Mouse (Mus musculus) liver, embryonic 14.5 days (tissue): ENCODE measurements around the gene Cfap54. TPM values are rescaled to one million over a fixed set of nuclear protein-coding genes. Genes with fewer than 3 reads are reported as not detected.

Experiments
- ATAC-seq: fragments of 200-750 bp; cut with Nextera tagmentation; 2 replicates; pipeline ENCODE4 v1.8.0; 2017; ENCODE audit warnings: moderate number of reproducible peaks, mild to moderate bottlenecking, moderate library complexity; ENCODE audit not compliant: insufficient read depth
- DNase-seq, 3 experiments: peaks; one replicate each; pipeline ENCODE4 v3.0.0-alpha.2; 2012 to 2013; ENCODE audit warnings: low read depth in 3 of 3, low spot score in 3 of 3
- H3K27ac ChIP-seq: fragments of 300-500 bp; sonication (generic); 2 replicates; pipeline ENCODE4 v1.5.1; 2014; ENCODE audit warnings: moderate library complexity, mild to moderate bottlenecking, control low read depth, inconsistent platforms
- H3K27me3 ChIP-seq: fragments of 300-500 bp; sonication (generic); 2 replicates; pipeline ENCODE4 v1.6.1; 2014; ENCODE audit warnings: mild to moderate bottlenecking, low read length, moderate library complexity; ENCODE audit not compliant: control insufficient read depth, insufficient read depth
- H3K36me3 ChIP-seq: fragments of 300-500 bp; sonication (generic); replicated peaks from 2 replicates; pipeline ENCODE4 v1.6.1; 2014; ENCODE audit warnings: low read depth; ENCODE audit not compliant: control insufficient read depth, insufficient read depth
- H3K4me1 ChIP-seq, 2 experiments: fragments of 200-500 bp in 1 of 2; fragments of 300-500 bp in 1 of 2; sonication (generic) in 1 of 2; replicated peaks; 2 replicates each; pipeline ENCODE4 v1.6.1; 2012 to 2014; ENCODE audit warnings: antibody characterized with exemption in 1 of 2, inconsistent platforms in 1 of 2, low read length in 1 of 2; ENCODE audit not compliant: control insufficient read depth in 2 of 2, insufficient read depth in 2 of 2
- H3K4me2 ChIP-seq: fragments of 300-500 bp; sonication (generic); 2 replicates; pipeline ENCODE4 v1.6.1; 2014; ENCODE audit warnings: low read depth, mild to moderate bottlenecking, control low read depth, moderate library complexity
- H3K4me3 ChIP-seq, 2 experiments: fragments of 200-500 bp in 1 of 2; fragments of 300-500 bp in 1 of 2; sonication (generic) in 1 of 2; 2 replicates each; pipeline ENCODE4 v1.5.1; 2012 to 2014; ENCODE audit warnings: low read depth in 2 of 2, low read length in 2 of 2, mild to moderate bottlenecking in 2 of 2, control low read depth in 1 of 2, inconsistent platforms in 1 of 2, moderate library complexity in 1 of 2; ENCODE audit not compliant: insufficient read depth in 1 of 2
- H3K9ac ChIP-seq: fragments of 300-500 bp; sonication (generic); replicated peaks from 2 replicates; pipeline ENCODE4 v1.6.1; 2014; ENCODE audit warnings: mild to moderate bottlenecking, control low read depth, moderate library complexity
- H3K9me3 ChIP-seq: fragments of 300-500 bp; sonication (generic); 2 replicates; pipeline ENCODE4 v1.6.1; 2016; ENCODE audit warnings: low read length, mixed read lengths; ENCODE audit not compliant: control insufficient read depth
- CTCF ChIP-seq: IDR thresholded peaks from 2 replicates; pipeline ENCODE4 v1.5.1; 2016; ENCODE audit warnings: antibody characterized with exemption, low read depth, control low read depth
- EP300 ChIP-seq: IDR thresholded peaks from 2 replicates; pipeline ENCODE4 v1.6.1; 2016; ENCODE audit warnings: antibody characterized with exemption, low read depth
- WGBS: fragments of 180-500 bp; shearing (Covaris S2); extraction: QIAGEN DNeasy Blood & Tissue Kit; methylation state at CpG from one replicate; pipeline ENCODE4 v1.1.7; 2014; ENCODE audit not compliant: insufficient replicate concordance; 5-methylcytosine and 5-hydroxymethylcytosine counted together
- polyA plus RNA-seq, 2 experiments: library from polyadenylated mRNA; depleted of rRNA in 1 of 2; stranded (reverse) in 1 of 2; unstranded in 1 of 2; fragments of >200 nt; fragmentation: Nextera tagmentation in 1 of 2; extraction: Ambion mirVana in 1 of 2; gene quantifications; 2 replicates each; pipeline versions ENCODE4 v1.2.1 to v1.2.3; 2012 to 2014

The Cfap54 gene
- polyA plus RNA-seq, 2 experiments, result 0.06 to 0.11 TPM

- WGBS, result 77% methylated on average over 6 of the region's 6 CpGs
- no peak overlapping the region for H3K4me2 ChIP-seq
- ATAC-seq (no peak), DNase-seq (no peak)
- no peak overlapping the region for H3K27ac ChIP-seq
- H3K9ac ChIP-seq, result no peak overlapping the region
- TF ChIP-seq EP300, result no peak
- TF ChIP-seq CTCF, result no peak
- no peaks in the 10 kb centered on the region for H3K27me3 ChIP-seq
- no peak overlapping the region for H3K4me3 ChIP-seq
- peaks cover 4 to 9% of the 10 kb centered on the region in 2 experiments; a peak in 3 of 4 replicates for H3K4me1 ChIP-seq
- H3K9me3 ChIP-seq, result no peaks in the 10 kb centered on the region
- no peaks in the 10 kb centered on the region for H3K36me3 ChIP-seq
Measured at GRCm38 (mm10) chr10:93112021-93112420, 30.6 kb upstream of the Cfap54 start.

- no peaks in the 10 kb centered on the region for H3K27me3 ChIP-seq
- H3K4me1 ChIP-seq, result peaks cover 4 to 9% of the 10 kb centered on the region in 2 experiments; a peak in 3 of 4 replicates
- no peak overlapping the region for H3K4me2 ChIP-seq
- 51% methylated on average over 8 of the region's 8 CpGs for WGBS
- no peaks in the 10 kb centered on the region for H3K9me3 ChIP-seq
- no peak overlapping the region for H3K27ac ChIP-seq
- H3K36me3 ChIP-seq, result no peaks in the 10 kb centered on the region
- no peak for TF ChIP-seq EP300
- TF ChIP-seq CTCF, result no peak
- ATAC-seq (no peak), DNase-seq (no peak)
- no peak overlapping the region for H3K9ac ChIP-seq
- no peak overlapping the region for H3K4me3 ChIP-seq
Measured at GRCm38 (mm10) chr10:93111412-93111811, 30.0 kb upstream of the Cfap54 start.

GRCm38 (mm10) chr10:93105358-93105757 is 23.9 kb upstream of the Cfap54 start:
- H3K4me3 ChIP-seq, result no peak overlapping the region
- no peak overlapping the region for H3K27ac ChIP-seq
- DNase-seq (no peak), ATAC-seq (no peak)
- H3K4me1 ChIP-seq, result no peaks in the 10 kb centered on the region
- no peak overlapping the region for H3K4me2 ChIP-seq
- H3K36me3 ChIP-seq, result no peaks in the 10 kb centered on the region
- H3K9ac ChIP-seq, result no peak overlapping the region
- H3K27me3 ChIP-seq, result no peaks in the 10 kb centered on the region
- H3K9me3 ChIP-seq, result no peaks in the 10 kb centered on the region
- no peak for TF ChIP-seq EP300
- WGBS, result 73% methylated on average over 7 of the region's 7 CpGs

DNA sequence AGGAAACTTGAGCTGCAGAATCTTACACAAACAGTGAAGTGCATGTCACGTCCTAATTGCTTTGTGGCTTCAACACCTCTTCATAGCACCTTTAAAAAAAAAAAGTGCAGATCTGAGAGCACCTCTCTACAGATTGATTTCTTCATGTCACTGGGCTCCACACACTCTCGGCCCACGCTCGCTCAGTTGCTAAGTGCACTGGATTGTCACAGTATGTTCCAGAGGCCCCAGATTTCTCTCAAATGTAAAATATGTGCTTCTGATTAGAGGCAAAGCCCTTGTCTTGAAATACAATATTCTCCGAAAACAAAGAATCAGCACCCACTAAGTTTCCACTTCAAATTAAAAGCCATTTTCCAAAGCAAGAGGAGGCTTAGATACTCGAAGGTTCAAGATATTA is 22.9 kb upstream of the Cfap54 start:
- DNase-seq (no peak), ATAC-seq (no peak)
- 63% methylated on average over 6 of the region's 6 CpGs for WGBS
- Histone ChIP-seq H3K4me1 (no peaks in the 10 kb centered on the region), H3K9ac (no peak overlapping the region), H3K27ac (no peak overlapping the region), H3K36me3 (no peaks in the 10 kb centered on the region), H3K27me3 (no peaks in the 10 kb centered on the region), H3K9me3 (no peaks in the 10 kb centered on the region), H3K4me2 (no peak overlapping the region), H3K4me3 (no peak overlapping the region)
- no peak for TF ChIP-seq EP300
- no peak for TF ChIP-seq CTCF

DNA sequence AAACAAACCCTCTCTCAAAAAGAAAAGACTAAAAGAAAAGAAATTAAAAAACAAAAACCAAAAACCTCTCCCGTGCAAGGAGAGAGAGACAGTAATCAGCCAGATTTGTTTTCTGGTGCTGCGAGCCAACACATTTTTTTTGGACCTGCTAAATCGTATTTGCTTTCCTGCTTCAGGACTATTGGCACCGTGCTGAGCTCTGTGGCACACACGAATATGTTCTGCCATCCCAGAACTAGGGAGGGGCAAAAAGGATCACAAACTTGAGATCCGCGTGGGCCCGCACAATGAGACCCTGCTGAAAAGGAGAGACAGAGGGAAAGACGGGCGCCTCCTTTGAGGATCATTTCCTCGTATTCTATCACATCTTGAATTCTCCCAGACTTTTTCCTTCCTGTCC is 22.3 kb upstream of the Cfap54 start:
- TF ChIP-seq CTCF (no peak), EP300 (no peak)
- Histone ChIP-seq H3K9ac (no peak overlapping the region), H3K4me1 (no peaks in the 10 kb centered on the region), H3K9me3 (no peaks in the 10 kb centered on the region), H3K36me3 (no peaks in the 10 kb centered on the region), H3K4me3 (no peak overlapping the region), H3K27me3 (no peaks in the 10 kb centered on the region), H3K27ac (no peak overlapping the region), H3K4me2 (no peak overlapping the region)
- ATAC-seq (no peak), DNase-seq (no peak)
- WGBS, result 64% methylated on average over 11 of the region's 11 CpGs

- Histone ChIP-seq H3K27me3 (no peaks in the 10 kb centered on the region), H3K9ac (no peak overlapping the region), H3K27ac (no peak overlapping the region), H3K4me3 (no peak overlapping the region), H3K36me3 (no peaks in the 10 kb centered on the region), H3K4me2 (no peak overlapping the region), H3K9me3 (no peaks in the 10 kb centered on the region), H3K4me1 (no peaks in the 10 kb centered on the region)
- no peak for ATAC-seq
- no peak for DNase-seq
- no peak for TF ChIP-seq EP300
- WGBS, result 56% methylated on average over 5 of the region's 5 CpGs
Measured at GRCm38 (mm10) chr10:93102321-93102720, 20.9 kb upstream of the Cfap54 start.
